Mouse (Mus musculus) CH12.LX (cell line): ENCODE measurements around the gene Hist1h4f. TPM values are rescaled to one million over a fixed set of nuclear protein-coding genes. Genes with fewer than 3 reads are reported as not detected.

Source experiments
- DNase-seq: peaks from one replicate; pipeline ENCODE4 v3.0.0-alpha.2; 2013; ENCODE audit errors: extremely low read depth
- H3K27ac ChIP-seq: 2 replicates; pipeline ENCODE4 v1.5.1; 2012; ENCODE audit warnings: low read depth, mild to moderate bottlenecking, control low read depth, moderate library complexity; ENCODE audit not compliant: insufficient read depth
- H3K27me3 ChIP-seq: replicated peaks from 2 replicates; pipeline ENCODE3; 2012; ENCODE audit warnings: inconsistent platforms
- H3K36me3 ChIP-seq, 2 experiments: replicated peaks in 1 of 2; 2 replicates each; pipeline versions ENCODE3 to v1.6.1; 2012; ENCODE audit warnings: inconsistent platforms in 1 of 2, low read length in 1 of 2, mild to moderate bottlenecking in 1 of 2, mixed read lengths in 1 of 2, moderate library complexity in 1 of 2; ENCODE audit not compliant: control insufficient read depth in 1 of 2, insufficient read depth in 1 of 2
- H3K4me1 ChIP-seq, 2 experiments: 2 replicates each; pipeline ENCODE4 v1.6.1; 2012; ENCODE audit warnings: inconsistent platforms in 1 of 2, moderate library complexity in 1 of 2; ENCODE audit not compliant: insufficient read depth in 2 of 2, control insufficient read depth in 1 of 2
- H3K4me2 ChIP-seq: 2 replicates; pipeline ENCODE4 v1.6.1; 2012; ENCODE audit warnings: low read depth, mild to moderate bottlenecking, control low read depth; ENCODE audit not compliant: poor library complexity, insufficient read depth, severe bottlenecking
- H3K4me3 ChIP-seq, 3 experiments: fragments of 150-350 bp in 1 of 3; sonication (generic) in 1 of 3; replicated peaks in 1 of 3; 2 replicates each; pipeline versions ENCODE3 to v1.5.1; 2011 to 2012; ENCODE audit warnings: low read depth in 2 of 3, low read length in 2 of 3, mild to moderate bottlenecking in 2 of 3, moderate library complexity in 2 of 3, control low read depth in 1 of 3, improper control_type of control experiment in 1 of 3, inconsistent platforms in 1 of 3, mixed read lengths in 1 of 3; ENCODE audit not compliant: poor library complexity in 1 of 3
- H3K79me2 ChIP-seq: replicated peaks from 2 replicates; pipeline ENCODE4 v1.6.1; 2012; ENCODE audit warnings: mild to moderate bottlenecking, moderate library complexity; ENCODE audit not compliant: control insufficient read depth, poor library complexity, insufficient read depth, severe bottlenecking; ENCODE audit errors: extremely low read depth
- H3K9ac ChIP-seq: 2 replicates; pipeline ENCODE4 v1.6.1; 2012; ENCODE audit warnings: low read depth, mild to moderate bottlenecking, control low read depth, moderate library complexity; ENCODE audit not compliant: insufficient read depth
- H3K9me3 ChIP-seq: replicated peaks from 2 replicates; pipeline ENCODE3; 2012; ENCODE audit warnings: low read length, inconsistent platforms, mixed read lengths
- BHLHE40 ChIP-seq: IDR thresholded peaks from 2 replicates; pipeline ENCODE4 v1.6.1; 2011; ENCODE audit warnings: mild to moderate bottlenecking, low read depth, low read length, improper control_type of control experiment
- CHD1 ChIP-seq: IDR thresholded peaks from 2 replicates; pipeline ENCODE4 v1.6.1; 2012; ENCODE audit warnings: low read depth, low read length, improper control_type of control experiment, inconsistent platforms
- CHD2 ChIP-seq: IDR thresholded peaks from 2 replicates; pipeline ENCODE4 v1.6.1; 2011; ENCODE audit warnings: low read length, improper control_type of control experiment
- CTCF ChIP-seq, 2 experiments: IDR thresholded peaks in 1 of 2; conservative IDR thresholded peaks in 1 of 2; 2 replicates each; pipeline ENCODE4 v1.5.1; 2011 to 2012; ENCODE audit warnings: low read depth in 2 of 2, low read length in 2 of 2, improper control_type of control experiment in 1 of 2, inconsistent platforms in 1 of 2, mild to moderate bottlenecking in 1 of 2, moderate library complexity in 1 of 2
- E2F4 ChIP-seq: IDR thresholded peaks from 2 replicates; pipeline ENCODE4 v1.6.1; 2011; ENCODE audit warnings: low read depth, low read length, improper control_type of control experiment; ENCODE audit not compliant: insufficient replicate concordance
- EP300 ChIP-seq: IDR thresholded peaks from 2 replicates; pipeline ENCODE4 v1.6.1; 2011; ENCODE audit warnings: low read length, improper control_type of control experiment
- ETS1 ChIP-seq: conservative IDR thresholded peaks from 2 replicates; pipeline ENCODE4 v1.6.1; 2012; ENCODE audit warnings: low read depth, mild to moderate bottlenecking, inconsistent platforms, low read length, improper control_type of control experiment, moderate library complexity
- GABPA ChIP-seq: IDR thresholded peaks from 2 replicates; pipeline ENCODE4 v1.6.1; 2012; ENCODE audit warnings: low read depth, low read length, improper control_type of control experiment, inconsistent platforms; ENCODE audit not compliant: insufficient replicate concordance
- HCFC1 ChIP-seq: IDR thresholded peaks from 2 replicates; pipeline ENCODE4 v1.6.1; 2012; ENCODE audit warnings: low read depth, mild to moderate bottlenecking, inconsistent platforms, low read length, improper control_type of control experiment
- IRF4 ChIP-seq: IDR thresholded peaks from 2 replicates; pipeline ENCODE4 v1.6.1; 2014; ENCODE audit warnings: low read depth, mild to moderate bottlenecking, inconsistent platforms, low read length, improper control_type of control experiment
- JUN ChIP-seq: IDR thresholded peaks from 2 replicates; pipeline ENCODE4 v1.6.1; 2011; ENCODE audit warnings: low read depth, mild to moderate bottlenecking, low read length, improper control_type of control experiment, moderate library complexity; ENCODE audit not compliant: insufficient read depth
- JUND ChIP-seq: conservative IDR thresholded peaks from 2 replicates; pipeline ENCODE4 v1.6.1; 2011; ENCODE audit warnings: low read depth, low read length, improper control_type of control experiment
- KAT2A ChIP-seq: IDR thresholded peaks from 2 replicates; pipeline ENCODE4 v1.6.1; 2012; ENCODE audit warnings: low read length, improper control_type of control experiment, inconsistent platforms; ENCODE audit not compliant: insufficient replicate concordance
- MAFK ChIP-seq: IDR thresholded peaks from 2 replicates; pipeline ENCODE4 v1.6.1; 2011; ENCODE audit warnings: low read length, improper control_type of control experiment; ENCODE audit not compliant: insufficient replicate concordance
- MAX ChIP-seq: IDR thresholded peaks from 2 replicates; pipeline ENCODE4 v1.6.1; 2011; ENCODE audit warnings: low read length, improper control_type of control experiment
- MAZ ChIP-seq: IDR thresholded peaks from 2 replicates; pipeline ENCODE4 v1.6.1; 2012; ENCODE audit warnings: low read depth, mild to moderate bottlenecking, inconsistent platforms, low read length, improper control_type of control experiment, moderate library complexity
- MEF2A ChIP-seq: IDR thresholded peaks from 2 replicates; pipeline ENCODE4 v1.6.1; 2014; ENCODE audit warnings: low read depth, mild to moderate bottlenecking, inconsistent platforms, low read length, improper control_type of control experiment, borderline replicate concordance
- MXI1 ChIP-seq: IDR thresholded peaks from 2 replicates; pipeline ENCODE4 v1.6.1; 2011; ENCODE audit warnings: mild to moderate bottlenecking, low read depth, low read length, improper control_type of control experiment
- MYC ChIP-seq: IDR thresholded peaks from 2 replicates; pipeline ENCODE4 v1.6.1; 2011; ENCODE audit warnings: low read depth, mild to moderate bottlenecking, improper control_type of control experiment, low read length
- NELFE ChIP-seq: IDR thresholded peaks from 2 replicates; pipeline ENCODE4 v1.6.1; 2011; ENCODE audit warnings: low read depth, low read length, improper control_type of control experiment
- NRF1 ChIP-seq: IDR thresholded peaks from 2 replicates; pipeline ENCODE4 v1.6.1; 2014; ENCODE audit warnings: low read depth, mild to moderate bottlenecking, inconsistent platforms, low read length, improper control_type of control experiment, moderate library complexity
- PAX5 ChIP-seq: IDR thresholded peaks from 2 replicates; pipeline ENCODE4 v1.6.1; 2012; ENCODE audit warnings: low read length, inconsistent platforms, mixed read lengths
- POLR2A ChIP-seq: IDR thresholded peaks from 2 replicates; pipeline ENCODE4 v1.6.1; 2011; ENCODE audit warnings: low read depth, mild to moderate bottlenecking, improper control_type of control experiment, low read length
- POLR2AphosphoS2 ChIP-seq: IDR thresholded peaks from 2 replicates; pipeline ENCODE4 v1.6.1; 2011; ENCODE audit warnings: low read depth, low read length, improper control_type of control experiment
- RCOR1 ChIP-seq: conservative IDR thresholded peaks from 2 replicates; pipeline ENCODE4 v1.6.1; 2012; ENCODE audit warnings: low read depth, mild to moderate bottlenecking, inconsistent platforms, low read length, improper control_type of control experiment
- SIN3A ChIP-seq: IDR thresholded peaks from 2 replicates; pipeline ENCODE4 v1.6.1; 2012; ENCODE audit warnings: low read length, improper control_type of control experiment, inconsistent platforms
- SMC3 ChIP-seq: IDR thresholded peaks from 2 replicates; pipeline ENCODE4 v1.6.1; 2011; ENCODE audit warnings: low read depth, low read length, improper control_type of control experiment
- TBP ChIP-seq: conservative IDR thresholded peaks from 2 replicates; pipeline ENCODE4 v1.6.1; 2011; ENCODE audit warnings: low read depth, low read length, improper control_type of control experiment
- TCF12 ChIP-seq: IDR thresholded peaks from 2 replicates; pipeline ENCODE4 v1.6.1; 2014; ENCODE audit warnings: low read depth, mild to moderate bottlenecking, inconsistent platforms, low read length, improper control_type of control experiment
- UBTF ChIP-seq: IDR thresholded peaks from 2 replicates; pipeline ENCODE4 v1.6.1; 2012; ENCODE audit warnings: low read depth, mild to moderate bottlenecking, inconsistent platforms, low read length, improper control_type of control experiment, moderate library complexity
- USF1 ChIP-seq: IDR thresholded peaks from 2 replicates; pipeline ENCODE4 v1.6.1; 2014; ENCODE audit warnings: low read depth, mild to moderate bottlenecking, inconsistent platforms, low read length, improper control_type of control experiment
- ZC3H11A ChIP-seq: IDR thresholded peaks from 2 replicates; pipeline ENCODE4 v1.6.1; 2012; ENCODE audit warnings: low read depth, mild to moderate bottlenecking, inconsistent platforms, low read length, improper control_type of control experiment
- ZMIZ1 ChIP-seq: IDR thresholded peaks from 2 replicates; pipeline ENCODE4 v1.6.1; 2012; ENCODE audit warnings: low read depth, mild to moderate bottlenecking, inconsistent platforms, low read length, improper control_type of control experiment
- ZNF384 ChIP-seq: IDR thresholded peaks from 2 replicates; pipeline ENCODE4 v1.6.1; 2012; ENCODE audit warnings: low read depth, low read length, improper control_type of control experiment, inconsistent platforms
- dilution Hi-C: fragments of 300-500 bp; cut with MboI; formaldehyde crosslinking; loops from 2 replicates; pipeline ENCODE4 v1.14.3; 2020; ENCODE audit warnings: low sequenced_read_pairs; ENCODE audit not compliant: extremely low pct_unique_long_range_greater_than_20kb, extremely low pct_ligation_motif_present
- in situ Hi-C: fragments of 300-500 bp; cut with MboI; formaldehyde crosslinking; loops from 3 replicates; pipeline ENCODE4 v1.14.3; 2019; ENCODE audit warnings: low sequenced_read_pairs, low pct_ligation_motif_present, low pct_unique_long_range_greater_than_20kb, mixed read lengths
- polyA plus RNA-seq: library from polyadenylated mRNA; unstranded; fragments of >175 nt; gene quantifications from 2 replicates; pipeline ENCODE4 v1.2.1, GENCODE M21; 2012; ENCODE audit warnings: low read depth; ENCODE audit not compliant: insufficient read length
- total RNA-seq, 2 experiments: library from RNA; depleted of rRNA; stranded (reverse); fragments of 300-350 nt in 1 of 2; fragments of >200 nt in 1 of 2; gene quantifications; 2 replicates each; pipeline ENCODE4 v1.2.3; 2012 to 2014

The Hist1h4f gene
- total and polyA plus RNA-seq, 3 experiments = 9.0 to 4,902 (median 27.1) TPM

GRCm38 (mm10) chr13:23585029-23585441 is 33.6 kb upstream of the Hist1h4f start:
- H3K4me3 ChIP-seq = peak overlapping the region; percentile 23 to 47 (median 45)
- TF ChIP-seq USF1 (no peak), MAX (no peak), IRF4 (peak; percentile 48; the same call in 1 of the 2 replicates), POLR2A (peak; percentile 94), EP300 (no peak; the same call in 1 of the 2 replicates), CHD2 (peak; percentile 84), CHD1 (peak; percentile 69), JUN (no peak), SIN3A (peak; percentile 85), TCF12 (no peak), RCOR1 (no peak), MAFK (peak; percentile 51; the same call in 1 of the 2 replicates), NELFE (peak; percentile 67), MEF2A (peak; percentile 65; the same call in 1 of the 2 replicates), HCFC1 (peak; percentile 37), MAZ (no peak), POLR2AphosphoS2 (peak; percentile 100), TBP (no peak; the same call in 1 of the 2 replicates), PAX5 (no peak), E2F4 (no peak), ZC3H11A (no peak), ETS1 (no peak), NRF1 (peak; percentile 42), MXI1 (no peak), MYC (no peak; the same call in 1 of the 2 replicates), ZMIZ1 (peak; percentile 95), SMC3 (peak; percentile 18; the same call in 1 of the 2 replicates), CTCF (conservative IDR thresholded peaks at IDR 0.05 in 1 of 2, IDR thresholded peaks at IDR 0.05 in 1 of 2; ENCODE audit: low read depth in 2 of 2, low read length in 2 of 2) (no peak), BHLHE40 (no peak; the same call in 1 of the 2 replicates), GABPA (no peak), JUND (0 out of 2 replicates have a peak, but pooled peaks have one; percentile 26), ZNF384 (no peak), KAT2A (no peak), UBTF (no peak)
- TF ChIP-seq, all 38 proteins: peak for 14
- dilution Hi-C loops = no loop called here
- peak overlapping the region; percentile 96 for H3K4me2 ChIP-seq
- peak overlapping the region; percentile 94 for H3K27ac ChIP-seq
- H3K4me1 ChIP-seq = peaks cover 3 to 49% of the 10 kb centered on the region in 2 experiments
- DNase-seq = peak; percentile 88
- no peaks in the 10 kb centered on the region for H3K9me3 ChIP-seq
- no peaks in the 10 kb centered on the region for H3K79me2 ChIP-seq
- H3K9ac ChIP-seq = peak overlapping the region; percentile 98
- in situ Hi-C loops = no loop called here
- no peaks in the 10 kb centered on the region for H3K27me3 ChIP-seq
- H3K36me3 ChIP-seq = no peaks in the 10 kb centered on the region
